Mouse (Mus musculus): ENCODE measurements around the gene Fcho1. TPM values are rescaled to one million over a fixed set of nuclear protein-coding genes. Genes with fewer than 3 reads are reported as not detected.
A peak's percentile ranks its signal among the peaks of the same experiment; 100 is the strongest.
"Not testable (repeated sequence)": the region's sequence is repeated elsewhere in the genome, so short reads cannot be mapped to it uniquely, and the experiment has no call there.

Gene Fcho1
- total and polyA plus RNA-seq, 3 experiments = 0.23 to 4.5 (median 0.64) TPM

- no peaks in the 10 kb centered on the region for H3K79me2 ChIP-seq (replicated peaks; ENCODE audit: control insufficient read depth, insufficient read depth, low read length)
- H3K36me3 ChIP-seq (ENCODE audit: control insufficient read depth, insufficient read depth, low read length) = no peaks in the 10 kb centered on the region
- H3K4me1 ChIP-seq (ENCODE audit: control insufficient read depth, insufficient read depth, low read length) = no peaks in the 10 kb centered on the region
- 58% methylated on average over 1 of the region's 1 CpGs for WGBS
- DNase-seq = no peak
- no peak overlapping the region for H3K27ac ChIP-seq
- H3K9ac ChIP-seq (ENCODE audit: low read depth, low read length) = no peak overlapping the region
- no peak overlapping the region for H3K4me3 ChIP-seq
- no peaks in the 10 kb centered on the region for H3K27me3 ChIP-seq (ENCODE audit: control insufficient read depth, insufficient read depth, low read length)
- intact Hi-C loops (cut with DNase I) = no loop called here
- TF ChIP-seq POLR2A (IDR thresholded peaks at IDR 0.05; ENCODE audit: insufficient read depth, low read depth, low read length) (no peak), EP300 (IDR thresholded peaks at IDR 0.05; ENCODE audit: insufficient read depth, low read depth, low read length) (no peak), CTCF (IDR thresholded peaks at IDR 0.05) (no peak)
Observed at GRCm38 (mm10) chr8:71745322-71745721, 19.8 kb upstream of the Fcho1 start.

- WGBS = 57% methylated on average over 2 of the region's 2 CpGs
- H3K27me3 ChIP-seq (ENCODE audit: control insufficient read depth, insufficient read depth, low read length) = no peaks in the 10 kb centered on the region
- no peaks in the 10 kb centered on the region for H3K79me2 ChIP-seq (replicated peaks; ENCODE audit: control insufficient read depth, insufficient read depth, low read length)
- no peak for DNase-seq
- no peaks in the 10 kb centered on the region for H3K36me3 ChIP-seq (ENCODE audit: control insufficient read depth, insufficient read depth, low read length)
- TF ChIP-seq CTCF (IDR thresholded peaks at IDR 0.05) = no peak
- TF ChIP-seq EP300 (IDR thresholded peaks at IDR 0.05; ENCODE audit: insufficient read depth, low read depth, low read length) = no peak
- TF ChIP-seq POLR2A (IDR thresholded peaks at IDR 0.05; ENCODE audit: insufficient read depth, low read depth, low read length) = no peak
- no peak overlapping the region for H3K9ac ChIP-seq (ENCODE audit: low read depth, low read length)
- no peaks in the 10 kb centered on the region for H3K4me1 ChIP-seq (ENCODE audit: control insufficient read depth, insufficient read depth, low read length)
- H3K27ac ChIP-seq = no peak overlapping the region
- H3K4me3 ChIP-seq = no peak overlapping the region
- intact Hi-C loops (cut with DNase I) = no loop called here
Observed at GRCm38 (mm10) chr8:71742783-71743182, 17.3 kb upstream of the Fcho1 start.

GRCm38 (mm10) chr8:71741687-71742114, 16.2 kb upstream of the Fcho1 start:
- no peaks in the 10 kb centered on the region for H3K36me3 ChIP-seq (ENCODE audit: control insufficient read depth, insufficient read depth, low read length)
- no peak for TF ChIP-seq POLR2A (IDR thresholded peaks at IDR 0.05; ENCODE audit: insufficient read depth, low read depth, low read length)
- no peak for TF ChIP-seq CTCF (IDR thresholded peaks at IDR 0.05)
- TF ChIP-seq EP300 (IDR thresholded peaks at IDR 0.05; ENCODE audit: insufficient read depth, low read depth, low read length) = no peak
- H3K27me3 ChIP-seq (ENCODE audit: control insufficient read depth, insufficient read depth, low read length) = no peaks in the 10 kb centered on the region
- H3K9ac ChIP-seq (ENCODE audit: low read depth, low read length) = no peak overlapping the region
- no peaks in the 10 kb centered on the region for H3K79me2 ChIP-seq (replicated peaks; ENCODE audit: control insufficient read depth, insufficient read depth, low read length)
- no peak for DNase-seq
- H3K4me3 ChIP-seq = no peak overlapping the region
- H3K4me1 ChIP-seq (ENCODE audit: control insufficient read depth, insufficient read depth, low read length) = no peaks in the 10 kb centered on the region
- intact Hi-C loops (cut with DNase I) = no loop called here
- H3K27ac ChIP-seq = no peak overlapping the region
- WGBS = 7% methylated on average over 19 of the region's 19 CpGs

GRCm38 (mm10) chr8:71741226-71741625, 15.7 kb upstream of the Fcho1 start:
- no peak for DNase-seq
- H3K36me3 ChIP-seq (ENCODE audit: control insufficient read depth, insufficient read depth, low read length) = no peaks in the 10 kb centered on the region
- WGBS = 35% methylated on average over 3 of the region's 3 CpGs
- no peak for TF ChIP-seq POLR2A (IDR thresholded peaks at IDR 0.05; ENCODE audit: insufficient read depth, low read depth, low read length)
- TF ChIP-seq EP300 (IDR thresholded peaks at IDR 0.05; ENCODE audit: insufficient read depth, low read depth, low read length) = no peak
- no peak for TF ChIP-seq CTCF (IDR thresholded peaks at IDR 0.05)
- H3K27me3 ChIP-seq (ENCODE audit: control insufficient read depth, insufficient read depth, low read length) = no peaks in the 10 kb centered on the region
- H3K9ac ChIP-seq (ENCODE audit: low read depth, low read length) = no peak overlapping the region
- H3K79me2 ChIP-seq (replicated peaks; ENCODE audit: control insufficient read depth, insufficient read depth, low read length) = no peaks in the 10 kb centered on the region
- no peaks in the 10 kb centered on the region for H3K4me1 ChIP-seq (ENCODE audit: control insufficient read depth, insufficient read depth, low read length)
- H3K4me3 ChIP-seq = no peak overlapping the region
- intact Hi-C loops (cut with DNase I) = no loop called here
- no peak overlapping the region for H3K27ac ChIP-seq

- H3K79me2 ChIP-seq (replicated peaks; ENCODE audit: control insufficient read depth, insufficient read depth, low read length); intact Hi-C loops (cut with DNase I); H3K4me3 ChIP-seq; H3K36me3 ChIP-seq (ENCODE audit: control insufficient read depth, insufficient read depth, low read length); H3K27ac ChIP-seq; H3K27me3 ChIP-seq (ENCODE audit: control insufficient read depth, insufficient read depth, low read length); H3K4me1 ChIP-seq (ENCODE audit: control insufficient read depth, insufficient read depth, low read length); H3K9ac ChIP-seq (ENCODE audit: low read depth, low read length); DNase-seq: not testable (repeated sequence)
Observed at GRCm38 (mm10) chr8:71738316-71738715, 12.8 kb upstream of the Fcho1 start.

GRCm38 (mm10) chr8:71731652-71732230, 6.2 kb upstream of the Fcho1 start:
- WGBS = 63% methylated on average over 3 of the region's 3 CpGs
- DNase-seq = peak; percentile 50 to 69
- no peak overlapping the region for H3K27ac ChIP-seq

More at GRCm38 (mm10) chr8:71731652-71732230, 6.2 kb upstream of the Fcho1 start:
- no peaks in the 10 kb centered on the region for H3K36me3 ChIP-seq (ENCODE audit: control insufficient read depth, insufficient read depth, low read length)
- no peak for TF ChIP-seq POLR2A (IDR thresholded peaks at IDR 0.05; ENCODE audit: insufficient read depth, low read depth, low read length)
- TF ChIP-seq CTCF (IDR thresholded peaks at IDR 0.05) = peak; percentile 74
- H3K4me1 ChIP-seq (ENCODE audit: control insufficient read depth, insufficient read depth, low read length) = no peaks in the 10 kb centered on the region; the same call in 1 of the 2 replicates
- intact Hi-C loops (cut with DNase I) = loop anchor here (2.0 kb wide), 2 partner anchors 23 to 291 kb away; no protein-coding TSS in a partner anchor
- no peaks in the 10 kb centered on the region for H3K79me2 ChIP-seq (replicated peaks; ENCODE audit: control insufficient read depth, insufficient read depth, low read length)
- H3K4me3 ChIP-seq = no peak overlapping the region
- H3K27me3 ChIP-seq (ENCODE audit: control insufficient read depth, insufficient read depth, low read length) = no peaks in the 10 kb centered on the region
- no peak overlapping the region for H3K9ac ChIP-seq (ENCODE audit: low read depth, low read length)

Measured in heart, adult 2 months (tissue).